Mouse (Mus musculus): ENCODE results near the gene Atad5. TPM values are rescaled to one million over a fixed set of nuclear protein-coding genes. Genes with fewer than 3 reads are reported as not detected.
A peak's percentile ranks its signal among the peaks of the same experiment; 100 is the strongest.

The Atad5 gene
- polyA plus RNA-seq, 2 experiments from 2014 or later: 4.1 to 4.3 TPM

GRCm38 (mm10) chr11:80183705-80184255 is 94.6 kb downstream of the Atad5 start, which contains the start of gene Rnf135:
Rnf135 (plus strand) TSS chr11:80183851.
- peak; percentile 87 for ATAC-seq

DNA sequence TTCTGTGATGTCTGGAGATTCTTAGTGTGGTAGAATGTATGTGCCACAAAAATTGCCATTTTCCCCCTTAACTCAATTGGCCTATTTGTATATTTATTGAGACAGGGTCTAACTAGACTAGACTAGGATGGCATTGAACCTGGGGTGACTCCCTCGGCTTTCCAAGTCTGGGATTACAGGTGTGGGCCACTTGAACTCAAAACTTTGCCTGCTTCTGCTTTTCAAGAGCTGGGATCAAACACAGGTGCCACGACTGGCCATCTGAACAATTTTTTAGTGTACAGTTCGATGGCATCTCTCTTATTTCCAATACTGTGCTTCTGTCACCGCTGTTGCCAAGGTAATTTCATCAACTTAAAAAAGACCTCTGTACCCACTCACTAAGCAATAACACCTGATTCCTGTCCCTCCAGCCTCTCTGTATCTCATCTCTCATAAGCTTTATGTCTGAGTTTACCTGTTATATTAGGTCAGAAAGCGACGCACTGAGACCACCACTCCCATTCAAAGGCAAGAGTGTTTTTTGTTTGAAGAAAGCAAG is 95.4 kb downstream of the Atad5 start:
- no peak for ATAC-seq

Other genes starting within 250 kb of the Atad5 start
- 10 to 100 TPM; 37.9 to 38.9 TPM for gene Utp6, start 127.0 kb upstream of the Atad5 start, polyA plus RNA-seq (2017; shearing (Covaris generic))
- 10 to 100 TPM; 31.1 to 45.8 TPM for gene Suz12, start 96.3 kb upstream of the Atad5 start, polyA plus RNA-seq (2017; shearing (Covaris generic))
- 100 to 1,000 TPM; 125 to 169 TPM for gene Crlf3, start 8.4 kb upstream of the Atad5 start, polyA plus RNA-seq (2017; shearing (Covaris generic))
- gene Tefm, start 52.8 kb downstream of the Atad5 start, polyA plus RNA-seq (2017; shearing (Covaris generic)): 10 to 100 TPM; 25.7 to 28.8 TPM
- under 1 TPM in 1 of 2 experiments, not detected in 1; 0.54 TPM for gene Adap2, start 64.7 kb downstream of the Atad5 start, polyA plus RNA-seq (2017; shearing (Covaris generic))
- gene Rnf135, start 94.5 kb downstream of the Atad5 start, polyA plus RNA-seq (2017; shearing (Covaris generic)): 1 to 10 TPM; 8.1 to 9.5 TPM
- gene Rhot1, start 119.6 kb downstream of the Atad5 start, polyA plus RNA-seq (2017; shearing (Covaris generic)): 10 to 100 TPM; 23.8 to 29.7 TPM
- gene Rhbdl3, start 211.5 kb downstream of the Atad5 start, polyA plus RNA-seq (2017; shearing (Covaris generic)): under 1 TPM; 0.17 to 0.48 TPM